Comparison of ENCODE assay signal across 9 mouse cellular contexts in the genomic region with DNA sequence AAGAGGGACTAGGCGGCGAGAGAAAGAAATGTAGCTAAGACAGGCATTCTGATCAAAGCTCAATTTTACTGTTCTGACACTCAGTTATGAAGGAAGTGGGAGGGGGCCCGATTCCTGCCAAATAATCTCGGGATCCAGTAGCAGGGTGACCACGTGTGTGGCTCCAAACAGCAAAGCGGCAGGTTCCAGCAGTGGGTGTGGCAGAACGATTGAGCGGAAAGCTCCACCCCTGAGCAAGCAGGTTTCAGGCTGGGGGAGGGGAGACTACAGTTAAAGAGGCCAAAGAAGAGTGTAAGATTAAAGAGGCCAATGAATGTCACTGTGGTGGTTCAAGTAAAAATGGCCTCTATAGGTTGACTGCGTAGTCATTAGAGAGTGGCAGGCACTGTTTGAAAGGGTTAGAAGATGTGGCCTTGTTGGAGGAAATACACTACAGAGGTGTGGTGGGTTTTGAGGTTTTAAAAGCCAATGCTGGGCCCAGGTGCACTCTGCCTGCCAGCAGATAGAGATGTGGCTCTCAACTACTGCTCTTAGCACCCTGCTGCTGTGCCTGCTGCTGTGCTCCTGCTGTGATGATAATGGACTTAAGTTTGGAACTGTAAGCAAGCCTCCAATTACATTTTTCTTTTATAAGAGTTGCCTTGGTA.
A peak's percentile ranks its signal among the peaks of the same experiment; 100 is the strongest.
DNase-seq lines count a peak whose midpoint lies in the region; ATAC-seq lines count a peak whose summit lies in the region.
"Had no signal": no experiment of that assay in that cellular context is flagged by ENCODE, and none has a peak within 500 bp of the region (broad histone marks: within the 10 kb centered on the region; RNA-seq: fewer than 3 reads in every experiment).

No protein-coding gene starts in this region.

- intact Hi-C loops in left cerebral cortex, postnatal 4 days (cut with DNase I), result no loop called here

- H3K9me3 ChIP-seq in lung, embryonic 15.5 days, result no peaks in the 10 kb centered on the region
- no peaks in the 10 kb centered on the region for H3K9me3 ChIP-seq in heart, embryonic 13.5 days
- H3K9me3 ChIP-seq in stomach, embryonic 15.5 days, result no peaks in the 10 kb centered on the region

- no peak overlapping the region for H3K9ac ChIP-seq in lung, embryonic 15.5 days
- H3K9ac ChIP-seq in heart, embryonic 13.5 days, result no peak overlapping the region
- no peak overlapping the region for H3K9ac ChIP-seq in stomach, embryonic 15.5 days

- 0 out of 2 replicates have a peak overlapping the region, but pooled peaks have one; percentile 6 for H3K4me2 ChIP-seq in lung, embryonic 15.5 days
- peak overlapping the region; percentile 47 for H3K4me2 ChIP-seq in heart, embryonic 13.5 days
- no peak overlapping the region for H3K4me2 ChIP-seq in stomach, embryonic 15.5 days

- no peaks in the 10 kb centered on the region for H3K27me3 ChIP-seq in lung, embryonic 15.5 days
- no peaks in the 10 kb centered on the region for H3K27me3 ChIP-seq in heart, embryonic 13.5 days (replicated peaks)
- H3K27me3 ChIP-seq in stomach, embryonic 15.5 days (replicated peaks), result no peaks in the 10 kb centered on the region

- no peak for DNase-seq in lung, postnatal 25 days (ENCODE audit: low spot score)
- DNase-seq in kidney, postnatal 14 days, result peak; percentile 31
- no peak for DNase-seq in left cerebral cortex, postnatal 4 days
- DNase-seq in adipocyte (ENCODE audit: low spot score), result no peak
- DNase-seq in spleen, adult 18-20 months, result no peak
- DNase-seq: cerebellum, adult 18-20 months had no signal

- ATAC-seq in lung, embryonic 15.5 days (ENCODE audit: borderline replicate concordance, extremely low read depth, low FRiP score, low TSS enrichment), result no peak
- no peak for ATAC-seq in heart, embryonic 13.5 days (ENCODE audit: extremely low read depth, insufficient number of reproducible peaks, low FRiP score, low TSS enrichment)
- ATAC-seq in stomach, embryonic 15.5 days (ENCODE audit: insufficient read depth, low FRiP score, low read depth), result 0 out of 2 replicates have a peak, but pooled peaks have one; percentile 27

- H3K36me3 ChIP-seq in lung, embryonic 15.5 days, result no peaks in the 10 kb centered on the region
- H3K36me3 ChIP-seq in heart, embryonic 13.5 days, result peaks cover 5% of the 10 kb centered on the region; the same call in 1 of the 2 replicates
- H3K36me3 ChIP-seq in stomach, embryonic 15.5 days, result no peaks in the 10 kb centered on the region

- H3K27ac ChIP-seq in lung, embryonic 15.5 days, result no peak overlapping the region
- H3K27ac ChIP-seq in heart, embryonic 13.5 days (replicated peaks), result no peak overlapping the region
- H3K27ac ChIP-seq in stomach, embryonic 15.5 days, result no peak overlapping the region

- H3K4me3 ChIP-seq in lung, embryonic 15.5 days, result no peak overlapping the region
- no peak overlapping the region for H3K4me3 ChIP-seq in heart, embryonic 13.5 days
- H3K4me3 ChIP-seq in stomach, embryonic 15.5 days (replicated peaks), result no peak overlapping the region

- 13% methylated on average over 9 of the region's 9 CpGs for WGBS in lung, embryonic 15.5 days
- WGBS in heart, embryonic 13.5 days, result 14% methylated on average over 9 of the region's 9 CpGs
- WGBS in stomach, embryonic 15.5 days, result 15% methylated on average over 9 of the region's 9 CpGs

- H3K4me1 ChIP-seq in lung, embryonic 15.5 days, result 0 out of 2 replicates have a peak, but pooled peaks cover 8% of the 10 kb centered on the region
- H3K4me1 ChIP-seq in heart, embryonic 13.5 days, result peaks cover 14% of the 10 kb centered on the region
- no peaks in the 10 kb centered on the region for H3K4me1 ChIP-seq in stomach, embryonic 15.5 days
